Mouse (Mus musculus) thymus, postnatal 4 days (tissue): ENCODE measurements at regions not wholly inside any gene's neighbourhood (a gene's known extent, or its start where the extent isn't known, plus 50 kb on each side); places are given as distances from the start of the nearest gene placed in this dataset.

ENCODE experiments used
- DNase-seq: peaks from one replicate; pipeline ENCODE4 v3.0.0; 2021

DNA sequence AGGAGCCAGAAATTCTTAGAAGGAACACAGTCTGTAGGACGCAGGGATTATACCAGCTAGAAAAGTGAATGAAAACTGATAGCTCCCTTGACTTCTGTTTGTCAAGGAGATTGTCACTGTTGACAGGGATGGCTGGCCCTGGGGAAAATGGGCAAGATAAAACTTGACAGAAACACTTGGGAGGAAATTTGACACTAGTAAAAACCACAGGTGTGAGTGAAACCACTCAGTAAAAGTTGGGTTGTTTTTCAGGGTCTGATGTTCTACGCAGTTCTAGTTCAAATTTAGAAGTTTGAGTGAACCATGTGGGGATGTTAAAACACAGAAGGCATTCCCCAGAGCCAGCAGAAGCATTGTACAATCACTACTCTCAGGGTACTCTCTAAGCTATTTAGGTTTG lies 246.6 kb upstream of the Prep start:
- DNase-seq = no peak

DNA sequence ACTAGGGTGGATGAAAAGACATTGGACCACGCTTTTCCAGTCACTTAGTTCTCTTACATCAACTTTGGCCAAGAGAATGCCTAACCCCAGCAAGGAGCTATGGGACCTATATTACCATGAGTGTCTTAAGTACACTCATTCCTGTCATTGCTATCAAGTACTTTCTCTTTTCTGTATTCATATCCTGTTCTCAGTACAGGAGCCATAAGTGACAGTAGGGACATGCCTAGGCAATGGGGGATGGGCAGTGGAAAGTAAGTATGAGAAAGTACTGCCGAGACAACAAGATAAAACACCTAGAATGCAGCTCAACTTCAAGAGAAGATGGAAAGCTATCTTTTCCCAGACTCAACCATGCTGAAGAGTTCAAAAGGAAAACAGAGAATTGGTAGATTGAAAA lies 247.6 kb upstream of the Prep start:
- DNase-seq = no peak

DNA sequence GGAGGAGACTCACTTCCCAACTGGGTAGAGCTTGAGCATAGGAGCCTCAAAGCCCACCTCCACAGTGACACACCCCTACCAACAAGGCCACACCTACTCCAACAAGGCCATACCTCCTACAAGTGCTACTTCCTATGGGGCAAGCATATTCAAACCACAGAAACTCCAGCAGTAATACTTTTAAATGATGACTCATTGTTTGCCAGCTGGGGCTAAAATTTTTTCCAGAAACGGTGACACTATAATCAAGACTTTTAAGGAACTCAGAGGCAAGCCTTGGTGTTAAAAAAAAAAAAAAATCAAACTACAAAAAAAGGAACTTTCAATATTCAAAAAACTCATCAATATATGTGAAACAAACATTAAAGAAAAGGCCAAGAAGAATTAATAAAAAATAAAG lies 248.4 kb upstream of the Prep start:
- DNase-seq = no peak

DNA sequence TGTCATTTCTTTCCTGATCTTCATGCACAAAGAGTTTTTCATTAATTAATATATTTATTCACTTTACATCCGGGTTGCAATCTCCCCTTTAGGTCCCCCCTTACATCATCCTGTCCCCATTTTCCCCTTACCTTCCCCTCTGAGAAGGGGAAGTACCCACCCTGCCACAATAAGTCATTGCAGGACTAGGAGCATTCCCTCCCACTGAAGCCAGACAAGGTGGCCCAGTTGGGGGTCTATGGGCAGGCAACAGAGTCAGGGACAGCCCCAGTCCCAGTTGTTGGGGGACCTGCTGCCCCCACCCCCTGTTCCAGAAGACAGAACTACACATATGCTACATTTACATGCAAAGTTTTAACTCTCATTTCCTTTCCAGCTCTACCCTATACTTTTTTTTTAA lies 267.9 kb upstream of the Prdm1 start:
- DNase-seq = no peak

DNA sequence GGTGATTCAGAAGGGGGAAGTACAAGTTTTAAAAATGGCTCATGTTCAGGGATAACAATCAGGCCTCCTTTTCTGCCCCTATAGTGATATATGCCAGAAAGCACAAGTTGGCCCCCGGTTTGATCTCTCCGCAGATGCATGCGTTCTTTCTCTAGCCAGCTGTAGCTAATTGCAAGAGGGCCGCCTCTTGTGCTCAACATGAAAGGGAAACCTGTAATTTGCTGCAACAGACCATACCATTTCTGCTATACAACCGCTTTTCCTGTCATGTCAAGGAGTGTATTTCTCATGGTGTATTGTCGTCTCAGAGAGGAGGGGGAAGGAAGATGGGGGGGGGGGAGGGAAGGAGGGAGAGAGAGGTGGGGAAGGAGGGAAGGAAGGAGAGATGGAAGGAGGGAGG lies 257.1 kb upstream of the Prdm1 start:
- DNase-seq = no peak

DNA sequence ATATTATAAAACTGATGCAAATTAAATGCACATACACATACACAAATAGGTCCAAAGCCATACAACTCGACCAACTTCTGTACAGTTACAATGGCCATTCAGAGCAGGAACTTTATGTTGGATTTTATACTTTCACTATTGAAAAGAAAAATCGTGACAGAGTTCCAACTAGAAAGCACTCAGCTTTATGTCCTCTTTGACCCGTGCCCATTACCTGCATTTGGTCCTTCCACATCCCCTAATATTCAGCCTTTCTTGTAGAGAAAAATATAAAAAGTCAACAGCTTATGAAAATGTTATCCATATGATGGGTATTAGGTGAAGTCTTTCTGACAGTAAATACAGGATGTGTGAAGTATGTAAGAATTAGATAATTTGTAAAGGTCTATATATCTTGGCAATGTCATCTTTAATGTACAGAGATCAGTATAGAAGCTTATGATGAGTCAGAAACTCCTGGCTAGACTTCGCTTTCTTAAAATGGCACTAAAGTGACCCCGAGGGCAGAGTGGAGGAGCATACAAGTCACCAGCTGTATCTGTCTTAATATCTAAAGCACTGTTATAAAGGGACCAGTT lies 252.2 kb upstream of the Prdm1 start:
- DNase-seq = no peak

DNA sequence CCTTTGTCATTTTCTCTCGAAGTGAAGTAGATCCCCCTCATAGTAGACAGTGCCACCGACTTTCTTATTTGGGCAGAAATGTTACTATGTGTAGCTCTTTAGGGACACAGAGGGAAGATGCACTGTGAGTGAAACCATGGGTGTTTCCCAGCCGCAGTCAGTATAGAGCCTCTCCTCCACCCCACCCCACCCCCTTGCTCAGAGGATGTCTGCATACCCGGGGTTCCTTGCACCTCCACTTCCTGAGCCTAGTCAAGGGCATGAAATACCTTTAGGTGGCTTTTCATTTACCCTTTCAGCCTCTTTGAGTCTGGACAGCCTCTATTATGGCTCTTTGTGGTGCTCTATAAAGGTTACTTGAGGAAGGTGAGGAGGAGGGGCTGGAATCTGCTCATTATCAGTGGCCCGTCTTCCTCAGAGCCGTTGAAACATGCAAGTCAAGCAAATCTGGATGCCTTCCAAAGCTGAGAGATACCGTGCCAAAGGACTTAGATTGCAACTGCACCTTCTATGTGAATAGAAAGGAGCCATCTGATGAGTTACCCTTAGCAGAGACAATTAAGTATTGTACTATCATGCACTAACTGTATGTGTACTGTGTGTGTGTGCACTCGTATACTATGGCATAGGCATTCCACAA lies 251.4 kb upstream of the Prdm1 start:
- DNase-seq = no peak

DNA sequence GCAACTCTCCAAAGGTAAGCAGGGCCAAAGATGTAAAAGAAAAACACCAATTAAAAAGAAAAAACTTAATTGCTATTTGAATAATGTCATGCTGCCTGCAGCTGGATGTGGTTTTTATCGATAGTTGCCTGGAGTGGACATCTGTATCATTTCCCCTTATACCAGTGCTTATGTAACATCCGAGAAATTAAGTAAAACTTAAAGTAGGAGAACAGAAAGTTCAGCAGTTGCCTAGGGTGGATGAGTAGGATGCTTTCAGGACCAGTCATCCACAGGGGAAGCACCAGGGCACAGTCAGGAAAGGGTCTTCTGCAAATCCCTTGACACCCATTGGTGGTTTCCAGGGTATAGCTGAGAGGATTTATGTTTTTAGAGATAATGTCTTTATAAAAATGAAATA lies 248.9 kb upstream of the Prdm1 start:
- no peak for DNase-seq

DNA sequence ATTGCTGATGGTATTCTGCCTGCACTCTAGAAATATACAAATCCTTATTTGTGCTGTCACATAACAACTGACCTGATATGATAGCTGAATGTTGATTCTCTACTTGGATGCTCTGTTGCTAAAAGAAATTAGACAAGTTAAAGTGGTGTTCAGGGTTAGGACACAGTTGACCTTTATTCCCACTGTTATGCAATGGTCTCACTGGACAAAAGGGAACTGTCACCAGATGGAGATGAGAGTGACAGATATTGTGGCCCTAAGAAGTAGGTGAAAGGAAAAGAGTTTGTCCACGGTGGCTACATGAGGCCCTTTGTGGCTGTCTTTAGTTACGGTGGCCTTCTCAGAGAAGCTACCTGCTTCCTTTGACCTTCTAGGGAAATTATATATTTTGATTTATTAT lies 247.9 kb upstream of the Prdm1 start:
- DNase-seq = no peak

DNA sequence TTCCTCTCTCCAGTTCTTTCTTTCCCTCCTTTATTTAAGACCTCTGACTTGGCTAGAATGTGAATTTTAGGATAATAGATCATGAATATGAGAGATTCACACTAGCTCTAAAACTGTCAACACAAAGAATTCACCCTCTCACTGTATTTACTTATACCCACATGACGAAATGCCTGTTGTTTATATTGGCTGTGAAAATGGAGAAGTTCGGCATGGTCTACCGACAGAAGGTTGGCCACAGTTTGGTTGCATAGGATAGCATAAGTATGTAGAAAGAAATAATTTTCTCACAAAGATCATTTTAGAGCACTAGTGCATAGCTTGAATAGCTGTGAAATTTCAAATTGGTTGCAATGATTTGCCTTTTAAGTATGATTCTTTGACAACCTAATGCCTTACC lies 237.2 kb upstream of the Prdm1 start:
- no peak for DNase-seq

DNA sequence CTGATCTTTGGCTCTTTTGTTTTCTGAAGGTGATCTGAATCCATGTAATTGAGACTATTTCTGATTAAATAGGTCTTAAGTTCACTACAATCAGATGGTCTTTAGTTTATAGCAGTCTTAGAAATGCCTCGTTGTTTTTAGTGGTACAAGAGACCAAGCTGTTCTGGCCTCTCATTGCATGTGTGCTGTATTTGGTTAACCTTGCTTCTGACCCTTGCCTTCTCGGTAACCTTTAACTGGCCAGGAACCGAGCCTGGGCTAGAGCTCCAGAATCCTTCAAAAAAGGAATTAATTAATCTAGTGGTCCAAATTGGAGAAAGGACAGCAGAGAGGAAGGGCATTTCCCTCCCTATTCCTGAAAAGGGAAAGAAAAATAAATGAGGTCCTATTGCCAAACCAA lies 234.8 kb upstream of the Prdm1 start:
- DNase-seq = no peak

DNA sequence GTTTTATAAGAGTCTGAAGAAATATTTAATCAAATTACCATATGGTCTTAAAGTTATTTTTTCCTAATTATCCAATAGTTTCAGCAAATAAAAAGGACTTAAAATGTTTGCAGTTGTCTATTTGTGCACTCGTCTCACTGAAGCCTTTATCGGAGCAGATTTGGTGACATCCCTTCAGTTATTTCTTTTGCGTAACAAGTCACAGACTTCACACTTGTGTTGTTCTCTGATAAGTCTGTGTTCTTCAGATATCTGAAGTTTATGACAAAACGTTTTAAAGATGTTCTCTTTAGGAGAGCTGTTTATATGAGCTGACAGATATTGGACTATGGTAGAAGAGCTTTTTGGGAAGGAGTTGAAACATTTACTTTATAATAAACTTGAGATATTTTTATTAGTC lies 233.8 kb upstream of the Prdm1 start:
- DNase-seq = no peak

DNA sequence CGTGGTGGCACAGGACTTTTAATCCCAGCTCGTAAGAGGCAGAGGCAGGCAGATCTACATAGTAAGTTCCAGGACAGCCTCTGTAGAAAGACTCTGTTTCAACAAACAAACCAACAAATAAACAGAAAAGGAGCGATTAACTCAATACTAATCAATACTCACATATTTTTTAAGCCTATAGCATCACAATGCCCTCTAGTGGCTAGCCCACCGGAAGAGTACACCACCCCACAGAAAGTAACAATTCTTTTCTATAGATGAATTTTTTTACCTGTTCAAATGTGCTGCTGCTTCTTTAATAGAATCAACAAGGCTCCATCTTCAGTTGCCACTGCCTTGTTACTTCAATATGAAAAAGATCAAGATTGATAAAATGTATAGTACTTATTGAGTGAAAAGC lies 233.0 kb upstream of the Prdm1 start:
- peak; percentile 15 for DNase-seq

DNA sequence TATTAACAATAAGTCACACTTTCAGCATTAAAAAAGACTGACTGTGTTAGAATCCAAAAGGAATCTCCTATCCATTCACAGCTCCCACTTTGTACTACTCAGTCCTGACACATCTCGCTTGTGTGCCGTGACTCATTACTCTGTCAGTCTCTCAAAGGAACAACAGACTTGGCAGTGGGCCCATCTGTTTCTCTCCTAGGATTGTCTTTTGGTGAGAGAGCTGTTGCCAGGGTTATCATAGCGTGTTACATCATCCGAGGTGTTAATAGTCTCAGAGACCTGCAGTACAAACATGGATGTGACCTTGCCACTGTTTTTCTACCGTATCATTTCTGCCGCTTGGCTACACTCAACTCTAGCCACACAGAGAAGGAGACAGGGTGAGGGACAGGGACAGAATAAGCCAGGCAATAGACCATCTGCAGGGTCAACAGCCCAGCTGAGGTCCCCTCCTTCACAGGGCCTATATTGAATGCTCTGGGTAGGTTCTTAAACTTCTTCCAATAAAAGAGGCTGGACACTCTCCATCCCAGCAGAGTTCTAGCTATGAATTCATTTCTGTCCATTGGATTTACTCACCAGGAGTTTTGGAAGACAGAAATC lies 227.2 kb upstream of the Prdm1 start:
- DNase-seq = no peak

DNA sequence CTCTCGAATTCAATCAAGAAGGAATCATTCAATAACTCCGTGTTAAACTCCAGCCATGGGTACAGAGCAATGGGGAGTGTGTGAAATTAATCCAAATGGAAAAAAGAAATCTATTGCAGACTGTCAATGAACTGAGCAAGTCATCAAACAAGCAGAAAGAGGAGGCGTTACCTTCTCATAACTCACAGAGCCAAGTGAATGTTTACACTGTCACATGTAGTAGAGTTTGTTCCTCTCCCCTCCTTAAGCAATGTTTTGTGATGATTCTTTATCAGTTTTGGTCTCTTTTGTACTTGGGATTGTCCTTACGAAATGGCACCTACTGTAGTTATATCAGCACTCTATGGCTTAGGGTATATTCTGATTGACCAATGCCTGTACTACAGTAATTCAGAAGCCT lies 226.6 kb upstream of the Prdm1 start:
- no peak for DNase-seq

DNA sequence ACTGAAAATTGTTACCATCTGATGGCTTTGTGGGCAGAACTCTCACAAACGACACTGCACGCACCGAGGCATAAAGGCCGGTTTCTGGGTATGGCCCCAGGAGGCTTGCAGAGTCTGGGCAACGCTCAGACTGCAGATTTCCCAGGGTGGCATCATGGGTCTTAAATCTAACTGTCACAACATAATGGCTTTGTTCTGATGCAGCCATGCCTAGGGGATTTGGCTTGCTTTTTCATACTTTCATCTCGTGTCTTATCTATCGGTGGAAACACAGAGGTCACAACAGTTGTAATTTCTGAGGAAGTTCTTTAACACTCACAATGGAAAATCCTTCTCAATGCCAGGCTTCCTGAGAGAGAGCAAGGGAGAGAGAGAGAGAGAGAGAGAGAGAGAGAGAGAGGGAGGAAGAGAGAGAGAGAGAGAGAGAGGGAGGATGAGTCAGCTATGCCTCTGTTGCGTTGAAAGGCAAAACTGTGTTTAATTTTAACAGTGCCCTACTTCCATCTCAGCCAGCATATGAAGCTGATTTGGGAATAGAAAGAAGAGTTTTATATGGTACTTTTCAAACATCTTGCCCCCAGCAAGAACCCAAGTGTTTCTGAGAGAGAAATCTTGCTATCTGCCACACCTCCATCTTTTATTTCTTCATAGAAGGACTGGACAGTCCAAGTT lies 224.6 kb upstream of the Prdm1 start:
- no peak for DNase-seq

DNA sequence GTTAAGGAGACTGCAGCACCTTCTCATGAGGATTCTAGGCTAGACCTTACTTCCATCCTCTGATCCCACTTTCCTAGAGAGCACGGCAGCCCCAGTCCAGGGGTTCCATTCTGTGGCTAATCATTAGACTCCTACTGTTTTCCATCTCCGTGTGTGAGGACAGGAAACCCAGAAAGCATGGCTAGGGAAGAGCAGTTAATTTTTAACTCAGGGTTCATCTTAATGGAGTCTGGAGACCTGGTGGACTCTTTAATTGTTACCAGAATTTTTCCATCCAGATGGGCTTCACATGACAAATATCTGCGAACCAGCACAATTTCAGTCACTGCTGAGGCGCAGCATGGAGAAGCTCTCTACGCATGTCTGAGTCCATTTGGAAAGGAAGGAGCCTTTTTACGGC lies 222.8 kb upstream of the Prdm1 start:
- no peak for DNase-seq

DNA sequence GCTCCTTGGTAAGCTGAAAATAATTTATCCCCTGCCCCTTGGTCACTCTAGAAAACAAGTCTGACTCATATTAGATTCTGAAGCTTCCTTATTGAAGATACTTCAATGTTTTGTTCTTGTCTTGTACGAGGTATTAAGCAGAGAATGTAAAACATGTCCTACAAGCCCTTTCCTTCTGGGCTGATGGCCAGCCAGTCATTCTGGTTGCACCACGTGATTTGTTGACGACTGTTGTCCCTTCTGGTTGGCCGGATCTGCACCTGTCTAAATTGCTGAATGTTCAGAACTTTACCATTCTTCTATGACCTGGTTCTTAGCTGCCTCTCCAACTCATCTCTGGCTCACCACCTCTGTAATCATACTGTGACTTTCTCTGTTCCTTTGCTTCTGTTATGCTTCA lies 220.9 kb upstream of the Prdm1 start:
- no peak for DNase-seq

DNA sequence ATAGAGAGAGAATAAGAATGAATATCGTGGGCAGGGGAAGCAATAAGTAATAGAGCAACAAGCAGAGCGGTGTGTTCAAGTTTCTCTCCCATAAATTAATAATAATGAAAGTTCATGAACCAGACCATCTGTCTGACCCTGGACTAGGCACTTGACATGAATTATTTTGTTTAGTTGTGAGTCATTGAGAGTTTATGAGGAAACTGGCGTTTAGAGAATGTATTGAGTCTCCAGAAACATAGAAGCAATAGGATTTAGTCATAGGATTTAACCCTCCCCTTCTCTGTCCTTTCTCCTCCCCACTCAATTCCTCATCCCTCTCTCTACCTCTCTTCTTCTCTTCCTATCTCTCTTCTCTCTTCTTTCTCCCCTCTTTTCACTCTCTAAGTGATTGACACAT lies 219.1 kb upstream of the Prdm1 start:
- no peak for DNase-seq

DNA sequence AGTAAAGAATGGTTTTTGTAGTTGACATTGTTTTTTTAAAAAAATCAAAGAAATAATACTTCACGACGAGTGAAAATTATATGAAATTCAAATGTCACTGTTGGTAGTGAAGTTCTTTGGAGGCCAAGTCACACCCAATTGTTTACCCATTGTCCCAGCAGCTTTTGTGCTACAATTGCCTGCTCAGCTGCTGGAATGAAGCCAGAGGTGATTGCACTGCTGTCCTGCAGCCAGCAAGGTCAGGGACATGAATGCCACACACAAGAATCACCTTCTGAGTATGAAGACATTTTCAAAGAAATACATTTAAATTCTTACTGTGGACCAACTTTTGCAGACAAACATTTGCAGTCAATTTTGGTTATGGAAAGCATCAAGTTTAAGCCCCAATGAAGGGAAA lies 215.9 kb upstream of the Prdm1 start:
- no peak for DNase-seq

DNA sequence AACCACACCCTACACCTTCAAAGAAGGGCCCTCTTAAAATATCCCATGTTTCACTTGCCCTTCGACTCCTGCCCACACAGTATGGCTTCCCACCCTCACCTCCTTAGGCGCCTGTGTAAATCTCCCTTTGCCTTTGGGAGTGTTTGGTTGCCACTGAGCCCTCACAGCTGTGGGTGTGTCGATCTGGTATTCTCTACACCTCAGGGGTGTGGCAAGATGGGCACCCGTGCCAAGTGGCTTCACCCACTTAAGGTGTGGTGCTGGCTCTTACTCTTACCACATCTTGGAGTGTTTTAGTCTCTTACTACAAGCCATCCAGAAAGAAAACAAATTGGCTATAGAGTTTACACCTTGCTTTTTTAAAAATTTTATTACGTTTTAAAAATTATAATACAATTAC lies 205.3 kb upstream of the Prdm1 start:
- no peak for DNase-seq

DNA sequence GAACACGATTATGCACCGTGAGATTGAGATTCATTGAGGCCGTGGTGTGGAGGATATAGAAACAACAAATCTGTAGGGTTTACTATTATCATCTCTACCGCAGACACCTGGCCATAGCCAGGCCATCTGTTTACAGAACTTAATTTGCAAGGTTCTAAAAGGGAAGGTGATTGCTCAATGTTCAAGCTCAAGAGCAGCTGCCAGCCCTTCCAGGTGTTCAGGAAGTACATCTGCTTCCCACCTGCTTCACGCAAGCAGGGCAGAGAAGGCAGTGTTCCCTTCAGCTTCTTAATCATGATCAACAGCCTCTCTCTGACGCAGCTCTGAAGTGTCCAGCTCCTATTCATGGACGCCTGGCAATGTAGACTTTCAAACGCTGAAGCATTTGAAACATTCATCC lies 202.4 kb upstream of the Prdm1 start:
- DNase-seq = no peak

DNA sequence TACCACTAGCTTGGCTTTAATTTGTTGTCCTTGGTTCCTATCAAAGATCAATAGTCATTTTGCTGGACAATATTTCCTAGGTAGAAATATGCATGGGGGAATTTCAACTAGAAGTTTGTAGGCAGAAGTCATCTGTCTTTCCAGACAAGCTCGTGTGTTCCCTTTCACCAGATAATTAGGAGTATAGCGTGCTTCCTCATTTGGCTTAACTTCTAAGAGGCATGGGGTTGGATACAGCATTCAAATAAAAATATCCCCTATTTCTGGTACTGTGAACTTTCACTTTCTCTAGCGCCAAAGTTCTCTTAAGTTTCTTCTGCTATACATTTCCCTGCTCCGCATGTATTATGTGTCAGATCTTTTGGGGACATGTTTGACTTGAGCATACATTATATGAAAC lies 200.7 kb upstream of the Prdm1 start:
- DNase-seq = no peak

DNA sequence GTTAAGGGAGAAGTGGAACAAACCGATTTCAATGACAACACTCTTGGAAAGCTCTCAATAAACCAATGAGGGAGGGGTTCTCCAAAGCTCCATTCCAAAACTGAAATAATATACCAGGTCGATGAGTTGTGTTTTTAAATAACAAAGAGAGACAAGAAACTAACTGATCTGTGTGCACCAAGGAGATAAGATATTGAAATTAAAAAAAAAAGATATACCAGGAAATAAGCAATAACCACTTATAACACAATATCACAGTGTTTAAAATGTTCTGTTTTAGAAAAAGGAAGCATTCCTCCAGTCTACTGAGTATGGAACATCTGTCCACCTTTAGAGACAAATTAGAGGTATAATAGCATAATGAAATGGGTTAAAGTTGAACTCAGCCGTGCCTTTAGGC lies 196.3 kb upstream of the Prdm1 start:
- no peak for DNase-seq

DNA sequence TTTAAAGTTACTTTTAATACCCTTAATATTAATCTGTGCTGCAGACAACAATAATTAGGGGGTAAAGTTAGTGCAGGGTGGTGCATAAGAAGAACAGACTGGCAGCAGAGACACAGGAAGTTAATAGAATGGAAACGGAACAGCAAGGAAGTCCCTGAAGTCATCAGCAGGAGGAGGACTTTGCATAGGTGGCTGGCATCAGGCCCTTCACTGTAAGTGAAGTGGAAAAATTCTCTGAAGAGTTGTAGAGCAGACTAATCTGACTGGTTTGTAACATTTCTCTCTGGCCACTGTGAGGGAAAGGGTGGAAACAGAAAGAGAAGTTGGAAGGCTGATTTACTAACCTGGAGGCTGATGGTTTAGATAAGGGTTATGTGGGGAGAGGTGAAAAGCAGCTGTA lies 195.5 kb upstream of the Prdm1 start:
- no peak for DNase-seq
